Mouse (Mus musculus): ENCODE measurements around the gene Cyb5rl. TPM values are rescaled to one million over a fixed set of nuclear protein-coding genes. Genes with fewer than 3 reads are reported as not detected.
A peak's percentile ranks its signal among the peaks of the same experiment; 100 is the strongest.

Cyb5rl gene
- total and polyA plus RNA-seq, 3 experiments: 12.6 to 25.9 (median 21.9) TPM

- intact Hi-C loops (cut with DNase I): no loop called here
- Histone ChIP-seq H3K27ac (no peak overlapping the region), H3K9ac (ENCODE audit: low read depth, low read length) (no peak overlapping the region), H3K79me2 (replicated peaks; ENCODE audit: control insufficient read depth, insufficient read depth, low read length) (no peaks in the 10 kb centered on the region), H3K4me3 (no peak overlapping the region), H3K36me3 (ENCODE audit: control insufficient read depth, insufficient read depth, low read length) (no peaks in the 10 kb centered on the region), H3K4me1 (ENCODE audit: control insufficient read depth, insufficient read depth, low read length) (no peaks in the 10 kb centered on the region), H3K27me3 (ENCODE audit: control insufficient read depth, insufficient read depth, low read length) (no peaks in the 10 kb centered on the region)
- no peak for TF ChIP-seq CTCF (IDR thresholded peaks at IDR 0.05)
- TF ChIP-seq EP300 (IDR thresholded peaks at IDR 0.05; ENCODE audit: insufficient read depth, low read depth, low read length): no peak
- no peak for TF ChIP-seq POLR2A (IDR thresholded peaks at IDR 0.05; ENCODE audit: insufficient read depth, low read depth, low read length)
- no peak for DNase-seq
- 67% methylated on average over 4 of the region's 4 CpGs for WGBS
These were observed 52.3 kb downstream of the Cyb5rl start for GRCm38 (mm10) chr4:107119056-107119455.

- H3K4me1 ChIP-seq (ENCODE audit: control insufficient read depth, insufficient read depth, low read length): no peaks in the 10 kb centered on the region
- no peak for TF ChIP-seq CTCF (IDR thresholded peaks at IDR 0.05)
- no peak for TF ChIP-seq POLR2A (IDR thresholded peaks at IDR 0.05; ENCODE audit: insufficient read depth, low read depth, low read length)
- no peak for TF ChIP-seq EP300 (IDR thresholded peaks at IDR 0.05; ENCODE audit: insufficient read depth, low read depth, low read length)
- H3K4me3 ChIP-seq: no peak overlapping the region
- DNase-seq: no peak
- intact Hi-C loops (cut with DNase I): no loop called here
- 88% methylated on average over 6 of the region's 6 CpGs for WGBS
- no peak overlapping the region for H3K9ac ChIP-seq (ENCODE audit: low read depth, low read length)
- no peaks in the 10 kb centered on the region for H3K27me3 ChIP-seq (ENCODE audit: control insufficient read depth, insufficient read depth, low read length)
- no peaks in the 10 kb centered on the region for H3K79me2 ChIP-seq (replicated peaks; ENCODE audit: control insufficient read depth, insufficient read depth, low read length)
- no peak overlapping the region for H3K27ac ChIP-seq
- H3K36me3 ChIP-seq (ENCODE audit: control insufficient read depth, insufficient read depth, low read length): no peaks in the 10 kb centered on the region
These were observed 53.9 kb downstream of the Cyb5rl start for GRCm38 (mm10) chr4:107120676-107121075.

DNA sequence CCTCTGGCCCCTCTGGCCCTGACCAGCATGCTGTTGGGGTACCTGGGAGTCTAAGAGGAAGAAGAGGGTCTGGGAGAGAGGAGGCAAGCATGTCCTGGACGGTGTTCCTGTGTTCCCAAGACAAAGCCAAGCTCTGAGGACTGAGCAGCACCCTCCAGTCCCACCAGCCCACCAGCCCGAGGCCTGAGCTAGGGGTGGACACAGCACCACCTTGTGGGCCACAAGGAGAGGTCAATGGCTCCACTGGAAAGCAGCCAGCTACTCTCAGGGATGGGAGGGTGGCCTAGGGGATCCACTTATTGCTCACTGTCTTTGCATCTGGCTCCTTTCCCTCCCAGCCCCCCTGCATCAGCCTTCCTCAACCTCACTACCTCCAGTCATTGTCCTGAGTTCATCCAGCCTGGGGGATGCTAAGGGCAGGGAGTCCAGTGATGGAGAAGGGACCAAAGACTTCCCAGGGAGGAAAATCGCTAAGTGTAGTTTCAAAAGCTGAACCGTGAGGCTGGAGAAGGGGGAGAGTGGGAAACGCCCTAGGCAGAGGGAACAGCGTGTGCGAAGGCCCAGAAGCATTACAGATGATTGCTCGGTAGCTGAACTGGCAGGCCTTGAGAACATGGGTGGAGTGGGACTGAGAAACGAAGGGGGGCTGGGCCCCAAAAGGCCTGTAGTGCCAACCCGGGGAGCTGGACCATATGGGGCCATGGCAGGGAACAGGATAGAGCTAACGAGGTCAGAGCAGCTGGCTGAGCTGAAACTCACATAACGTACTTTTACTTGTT is 54.6 kb downstream of the Cyb5rl start:
- intact Hi-C loops (cut with DNase I): no loop called here
- peak; percentile 28 to 32 for DNase-seq
- H3K9ac ChIP-seq (ENCODE audit: low read depth, low read length): no peak overlapping the region
- no peaks in the 10 kb centered on the region for H3K79me2 ChIP-seq (replicated peaks; ENCODE audit: control insufficient read depth, insufficient read depth, low read length)
- TF ChIP-seq POLR2A (IDR thresholded peaks at IDR 0.05; ENCODE audit: insufficient read depth, low read depth, low read length) (no peak), CTCF (IDR thresholded peaks at IDR 0.05) (peak; percentile 61), EP300 (IDR thresholded peaks at IDR 0.05; ENCODE audit: insufficient read depth, low read depth, low read length) (no peak)
- no peak overlapping the region for H3K27ac ChIP-seq
- no peaks in the 10 kb centered on the region for H3K27me3 ChIP-seq (ENCODE audit: control insufficient read depth, insufficient read depth, low read length)
- WGBS: 64% methylated on average over 12 of the region's 12 CpGs
- no peaks in the 10 kb centered on the region for H3K4me1 ChIP-seq (ENCODE audit: control insufficient read depth, insufficient read depth, low read length)
- no peak overlapping the region for H3K4me3 ChIP-seq
- no peaks in the 10 kb centered on the region for H3K36me3 ChIP-seq (ENCODE audit: control insufficient read depth, insufficient read depth, low read length)

GRCm38 (mm10) chr4:107124376-107124775 is 57.6 kb downstream of the Cyb5rl start:
- intact Hi-C loops (cut with DNase I): no loop called here
- no peak overlapping the region for H3K4me3 ChIP-seq
- H3K79me2 ChIP-seq (replicated peaks; ENCODE audit: control insufficient read depth, insufficient read depth, low read length): no peaks in the 10 kb centered on the region
- no peaks in the 10 kb centered on the region for H3K36me3 ChIP-seq (ENCODE audit: control insufficient read depth, insufficient read depth, low read length)
- no peak for TF ChIP-seq CTCF (IDR thresholded peaks at IDR 0.05)
- no peak for TF ChIP-seq EP300 (IDR thresholded peaks at IDR 0.05; ENCODE audit: insufficient read depth, low read depth, low read length)
- no peak for TF ChIP-seq POLR2A (IDR thresholded peaks at IDR 0.05; ENCODE audit: insufficient read depth, low read depth, low read length)
- WGBS: 53% methylated on average over 7 of the region's 7 CpGs
- H3K4me1 ChIP-seq (ENCODE audit: control insufficient read depth, insufficient read depth, low read length): no peaks in the 10 kb centered on the region
- no peak for DNase-seq
- H3K27ac ChIP-seq: no peak overlapping the region
- H3K9ac ChIP-seq (ENCODE audit: low read depth, low read length): no peak overlapping the region
- no peaks in the 10 kb centered on the region for H3K27me3 ChIP-seq (ENCODE audit: control insufficient read depth, insufficient read depth, low read length)

- WGBS: 59% methylated on average over 5 of the region's 5 CpGs
- no peak for TF ChIP-seq EP300 (IDR thresholded peaks at IDR 0.05; ENCODE audit: insufficient read depth, low read depth, low read length)
- no peak for TF ChIP-seq POLR2A (IDR thresholded peaks at IDR 0.05; ENCODE audit: insufficient read depth, low read depth, low read length)
- TF ChIP-seq CTCF (IDR thresholded peaks at IDR 0.05): no peak
- DNase-seq: no peak
These were observed 58.3 kb downstream of the Cyb5rl start for GRCm38 (mm10) chr4:107125101-107125500.

GRCm38 (mm10) chr4:107126389-107126788 is 59.6 kb downstream of the Cyb5rl start:
- H3K27ac ChIP-seq: no peak overlapping the region
- no peak overlapping the region for H3K4me3 ChIP-seq
- intact Hi-C loops (cut with DNase I): no loop called here
- H3K36me3 ChIP-seq (ENCODE audit: control insufficient read depth, insufficient read depth, low read length): no peaks in the 10 kb centered on the region
- no peak overlapping the region for H3K9ac ChIP-seq (ENCODE audit: low read depth, low read length)
- no peaks in the 10 kb centered on the region for H3K79me2 ChIP-seq (replicated peaks; ENCODE audit: control insufficient read depth, insufficient read depth, low read length)
- no peak for DNase-seq
- 44% methylated on average over 10 of the region's 10 CpGs for whole genome bisulfite sequencing
- TF ChIP-seq POLR2A (IDR thresholded peaks at IDR 0.05; ENCODE audit: insufficient read depth, low read depth, low read length) (no peak), CTCF (IDR thresholded peaks at IDR 0.05) (no peak), EP300 (IDR thresholded peaks at IDR 0.05; ENCODE audit: insufficient read depth, low read depth, low read length) (no peak)
- no peaks in the 10 kb centered on the region for H3K27me3 ChIP-seq (ENCODE audit: control insufficient read depth, insufficient read depth, low read length)
- no peaks in the 10 kb centered on the region for H3K4me1 ChIP-seq (ENCODE audit: control insufficient read depth, insufficient read depth, low read length)

More at GRCm38 (mm10) chr4:107125101-107125500, 58.3 kb downstream of the Cyb5rl start:
- Histone ChIP-seq H3K4me1 (ENCODE audit: control insufficient read depth, insufficient read depth, low read length) (no peaks in the 10 kb centered on the region), H3K4me3 (no peak overlapping the region), H3K27ac (no peak overlapping the region), H3K79me2 (replicated peaks; ENCODE audit: control insufficient read depth, insufficient read depth, low read length) (no peaks in the 10 kb centered on the region), H3K27me3 (ENCODE audit: control insufficient read depth, insufficient read depth, low read length) (no peaks in the 10 kb centered on the region), H3K36me3 (ENCODE audit: control insufficient read depth, insufficient read depth, low read length) (no peaks in the 10 kb centered on the region), H3K9ac (ENCODE audit: low read depth, low read length) (no peak overlapping the region)
- intact Hi-C loops (cut with DNase I): no loop called here
